Mouse (Mus musculus): Measurements from ENCODE around the gene Rtn4rl1. TPM values are rescaled to one million over a fixed set of nuclear protein-coding genes. Genes with fewer than 3 reads are reported as not detected.

Rtn4rl1 gene
- polyA plus RNA-seq, 1 experiment from 2014 or later, result 16.5 TPM

GRCm38 (mm10) chr11:75251006-75251512 lies 57.5 kb downstream of the Rtn4rl1 start:
- peaks cover 24% of the 10 kb centered on the region for H3K4me1 ChIP-seq (ENCODE audit: control insufficient read depth, insufficient read depth, low read length)
- H3K27ac ChIP-seq (replicated peaks; ENCODE audit: low read depth, low read length), result no peak overlapping the region
- no peak overlapping the region for H3K4me2 ChIP-seq (ENCODE audit: low read length)
- H3K9me3 ChIP-seq (ENCODE audit: control insufficient read depth, low read length), result no peaks in the 10 kb centered on the region
- no peak overlapping the region for H3K4me3 ChIP-seq (replicated peaks; ENCODE audit: low read depth, low read length)
- DNase-seq (no peak), ATAC-seq (ENCODE audit: low FRiP score, low TSS enrichment) (no peak)
- H3K27me3 ChIP-seq (ENCODE audit: control insufficient read depth, insufficient read depth, low read length), result no peaks in the 10 kb centered on the region
- WGBS, result 80% methylated on average over 4 of the region's 4 CpGs
- H3K9ac ChIP-seq (replicated peaks; ENCODE audit: low read length), result no peak overlapping the region
- no peaks in the 10 kb centered on the region for H3K36me3 ChIP-seq (ENCODE audit: control insufficient read depth, insufficient read depth, low read length)

GRCm38 (mm10) chr11:75251557-75252070 lies 58.0 kb downstream of the Rtn4rl1 start:
- H3K9ac ChIP-seq (replicated peaks; ENCODE audit: low read length), result no peak overlapping the region
- no peak overlapping the region for H3K4me3 ChIP-seq (replicated peaks; ENCODE audit: low read depth, low read length)
- no peak for DNase-seq
- no peaks in the 10 kb centered on the region for H3K27me3 ChIP-seq (ENCODE audit: control insufficient read depth, insufficient read depth, low read length)
- H3K27ac ChIP-seq (replicated peaks; ENCODE audit: low read depth, low read length), result no peak overlapping the region
- 45% methylated on average over 7 of the region's 7 CpGs for whole genome bisulfite sequencing
- H3K36me3 ChIP-seq (ENCODE audit: control insufficient read depth, insufficient read depth, low read length), result no peaks in the 10 kb centered on the region
- peaks cover 22% of the 10 kb centered on the region for H3K4me1 ChIP-seq (ENCODE audit: control insufficient read depth, insufficient read depth, low read length)
- ATAC-seq (ENCODE audit: low FRiP score, low TSS enrichment), result no peak
- H3K4me2 ChIP-seq (ENCODE audit: low read length), result no peak overlapping the region
- H3K9me3 ChIP-seq (ENCODE audit: control insufficient read depth, low read length), result no peaks in the 10 kb centered on the region

- no peak overlapping the region for H3K9ac ChIP-seq (replicated peaks; ENCODE audit: low read length)
- 79% methylated on average over 13 of the region's 13 CpGs for WGBS
- H3K27me3 ChIP-seq (ENCODE audit: control insufficient read depth, insufficient read depth, low read length), result no peaks in the 10 kb centered on the region
- peaks cover 12% of the 10 kb centered on the region for H3K4me1 ChIP-seq (ENCODE audit: control insufficient read depth, insufficient read depth, low read length)
- H3K9me3 ChIP-seq (ENCODE audit: control insufficient read depth, low read length), result no peaks in the 10 kb centered on the region
- no peak for DNase-seq
- ATAC-seq (ENCODE audit: low FRiP score, low TSS enrichment), result no peak
- no peak overlapping the region for H3K27ac ChIP-seq (replicated peaks; ENCODE audit: low read depth, low read length)
- no peaks in the 10 kb centered on the region for H3K36me3 ChIP-seq (ENCODE audit: control insufficient read depth, insufficient read depth, low read length)
- H3K4me2 ChIP-seq (ENCODE audit: low read length), result no peak overlapping the region
- no peak overlapping the region for H3K4me3 ChIP-seq (replicated peaks; ENCODE audit: low read depth, low read length)
Measured at GRCm38 (mm10) chr11:75254252-75254912, 60.8 kb downstream of the Rtn4rl1 start.

- DNase-seq (no peak), ATAC-seq (ENCODE audit: low FRiP score, low TSS enrichment) (no peak)
- H3K27me3 ChIP-seq (ENCODE audit: control insufficient read depth, insufficient read depth, low read length), result no peaks in the 10 kb centered on the region
- H3K4me3 ChIP-seq (replicated peaks; ENCODE audit: low read depth, low read length), result no peak overlapping the region
- WGBS, result 86% methylated on average over 5 of the region's 5 CpGs
- no peaks in the 10 kb centered on the region for H3K9me3 ChIP-seq (ENCODE audit: control insufficient read depth, low read length)
- no peaks in the 10 kb centered on the region for H3K36me3 ChIP-seq (ENCODE audit: control insufficient read depth, insufficient read depth, low read length)
- H3K9ac ChIP-seq (replicated peaks; ENCODE audit: low read length), result no peak overlapping the region
- H3K4me2 ChIP-seq (ENCODE audit: low read length), result no peak overlapping the region
- H3K4me1 ChIP-seq (ENCODE audit: control insufficient read depth, insufficient read depth, low read length), result peaks cover 4% of the 10 kb centered on the region; the same call in 1 of the 2 replicates
- no peak overlapping the region for H3K27ac ChIP-seq (replicated peaks; ENCODE audit: low read depth, low read length)
Measured at GRCm38 (mm10) chr11:75255330-75255729, 61.7 kb downstream of the Rtn4rl1 start.

DNA sequence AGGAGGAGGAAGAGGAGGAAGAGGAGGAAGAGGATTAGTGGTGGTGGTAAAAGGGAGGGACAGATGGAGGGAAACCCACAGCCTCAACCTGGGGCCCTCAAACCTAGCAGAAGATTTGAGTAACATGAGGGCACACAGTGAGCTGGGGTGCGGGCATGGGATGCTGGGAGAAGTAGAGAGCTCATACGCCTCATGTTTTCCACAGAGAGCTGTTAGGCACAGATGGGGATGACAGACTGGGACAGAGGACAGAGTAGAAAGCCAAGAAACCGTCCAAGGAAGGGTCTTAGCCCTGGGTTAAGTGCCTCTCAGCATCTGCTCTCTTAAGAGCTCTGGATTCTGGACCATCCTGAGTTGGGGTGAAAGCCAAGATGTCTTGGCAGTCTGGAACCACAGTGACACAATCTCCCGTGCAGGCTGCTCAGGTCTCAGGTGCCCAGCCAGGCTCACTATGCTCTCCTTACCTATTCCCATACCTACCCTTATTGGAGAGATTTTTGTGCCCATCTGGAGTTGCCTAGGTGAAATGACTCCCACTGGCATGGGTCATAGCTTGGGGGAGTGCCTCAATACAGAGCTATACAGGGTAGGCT lies 63.6 kb downstream of the Rtn4rl1 start:
- no peaks in the 10 kb centered on the region for H3K36me3 ChIP-seq (ENCODE audit: control insufficient read depth, insufficient read depth, low read length)
- no peak overlapping the region for H3K27ac ChIP-seq (replicated peaks; ENCODE audit: low read depth, low read length)
- WGBS, result 79% methylated on average over 4 of the region's 4 CpGs
- ATAC-seq (ENCODE audit: low FRiP score, low TSS enrichment), result no peak
- H3K4me2 ChIP-seq (ENCODE audit: low read length), result no peak overlapping the region
- DNase-seq, result no peak
- no peaks in the 10 kb centered on the region for H3K27me3 ChIP-seq (ENCODE audit: control insufficient read depth, insufficient read depth, low read length)
- H3K4me1 ChIP-seq (ENCODE audit: control insufficient read depth, insufficient read depth, low read length), result peaks cover 17% of the 10 kb centered on the region
- H3K4me3 ChIP-seq (replicated peaks; ENCODE audit: low read depth, low read length), result no peak overlapping the region
- no peaks in the 10 kb centered on the region for H3K9me3 ChIP-seq (ENCODE audit: control insufficient read depth, low read length)
- no peak overlapping the region for H3K9ac ChIP-seq (replicated peaks; ENCODE audit: low read length)

GRCm38 (mm10) chr11:75259416-75259815 lies 65.8 kb downstream of the Rtn4rl1 start:
- Histone ChIP-seq H3K9me3 (ENCODE audit: control insufficient read depth, low read length) (no peaks in the 10 kb centered on the region), H3K9ac (replicated peaks; ENCODE audit: low read length) (no peak overlapping the region), H3K36me3 (ENCODE audit: control insufficient read depth, insufficient read depth, low read length) (no peaks in the 10 kb centered on the region), H3K4me3 (replicated peaks; ENCODE audit: low read depth, low read length) (no peak overlapping the region), H3K4me1 (ENCODE audit: control insufficient read depth, insufficient read depth, low read length) (peaks cover 30% of the 10 kb centered on the region), H3K4me2 (ENCODE audit: low read length) (no peak overlapping the region), H3K27me3 (ENCODE audit: control insufficient read depth, insufficient read depth, low read length) (no peaks in the 10 kb centered on the region), H3K27ac (replicated peaks; ENCODE audit: low read depth, low read length) (no peak overlapping the region)
- DNase-seq (no peak), ATAC-seq (ENCODE audit: low FRiP score, low TSS enrichment) (no peak)
- 73% methylated on average over 6 of the region's 6 CpGs for WGBS

- WGBS, result 49% methylated on average over 10 of the region's 10 CpGs
- Histone ChIP-seq H3K4me2 (ENCODE audit: low read length) (no peak overlapping the region), H3K4me3 (replicated peaks; ENCODE audit: low read depth, low read length) (no peak overlapping the region), H3K9me3 (ENCODE audit: control insufficient read depth, low read length) (no peaks in the 10 kb centered on the region), H3K36me3 (ENCODE audit: control insufficient read depth, insufficient read depth, low read length) (no peaks in the 10 kb centered on the region), H3K9ac (replicated peaks; ENCODE audit: low read length) (no peak overlapping the region), H3K27ac (replicated peaks; ENCODE audit: low read depth, low read length) (0 out of 2 replicates have a peak overlapping the region, but pooled peaks have one; percentile 13), H3K4me1 (ENCODE audit: control insufficient read depth, insufficient read depth, low read length) (peaks cover 30% of the 10 kb centered on the region), H3K27me3 (ENCODE audit: control insufficient read depth, insufficient read depth, low read length) (no peaks in the 10 kb centered on the region)
- DNase-seq (no peak), ATAC-seq (ENCODE audit: low FRiP score, low TSS enrichment) (no peak)
Measured at GRCm38 (mm10) chr11:75259996-75260561, 66.5 kb downstream of the Rtn4rl1 start.

GRCm38 (mm10) chr11:75261016-75261415 lies 67.4 kb downstream of the Rtn4rl1 start:
- no peaks in the 10 kb centered on the region for H3K9me3 ChIP-seq (ENCODE audit: control insufficient read depth, low read length)
- H3K27me3 ChIP-seq (ENCODE audit: control insufficient read depth, insufficient read depth, low read length), result no peaks in the 10 kb centered on the region
- DNase-seq, result no peak
- H3K9ac ChIP-seq (replicated peaks; ENCODE audit: low read length), result no peak overlapping the region
- 88% methylated on average over 2 of the region's 2 CpGs for WGBS
- no peak for ATAC-seq (ENCODE audit: low FRiP score, low TSS enrichment)
- H3K4me3 ChIP-seq (replicated peaks; ENCODE audit: low read depth, low read length), result no peak overlapping the region
- H3K4me2 ChIP-seq (ENCODE audit: low read length), result no peak overlapping the region
- H3K4me1 ChIP-seq (ENCODE audit: control insufficient read depth, insufficient read depth, low read length), result peaks cover 30% of the 10 kb centered on the region
- H3K27ac ChIP-seq (replicated peaks; ENCODE audit: low read depth, low read length), result no peak overlapping the region
- H3K36me3 ChIP-seq (ENCODE audit: control insufficient read depth, insufficient read depth, low read length), result peaks cover 4% of the 10 kb centered on the region; the same call in 1 of the 2 replicates
